Mouse (Mus musculus): ENCODE measurements around the gene Bmpr1b.

DNA sequence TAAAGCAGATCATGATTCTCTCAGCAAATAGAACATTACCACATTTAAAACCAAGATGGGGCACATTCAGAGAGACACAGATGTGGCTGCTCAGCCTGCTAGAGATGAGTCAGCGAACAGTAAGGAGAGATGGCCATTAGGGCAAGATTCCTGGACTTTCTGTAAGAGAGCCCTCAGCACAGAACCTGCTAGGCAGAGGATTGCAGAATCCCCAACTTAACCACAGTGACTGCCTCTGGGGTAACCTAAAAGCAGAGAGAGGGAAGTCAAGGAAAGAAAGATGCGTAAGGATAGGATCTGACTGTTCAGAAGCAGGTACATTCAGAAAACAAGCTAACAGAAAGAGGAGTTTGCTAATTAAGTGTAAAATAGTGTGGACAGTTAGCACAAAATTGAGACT is 118.5 kb downstream of the Bmpr1b start:
- no peak for TF ChIP-seq CTCF (IDR thresholded peaks at IDR 0.05; ENCODE audit: insufficient read depth, low read length)
- TF ChIP-seq POLR2A (IDR thresholded peaks at IDR 0.05; ENCODE audit: borderline replicate concordance, extremely low read depth, low read depth, low read length), result no peak

All from lung, adult 2 months (tissue).